Mouse (Mus musculus) stomach, postnatal 0 days (tissue): Measurements from ENCODE around the gene Chd1.

Experiments used
- CTCF ChIP-seq: IDR thresholded peaks from 2 replicates; pipeline ENCODE4 v1.5.1; 2016; ENCODE audit warnings: antibody characterized with exemption, low read depth, mild to moderate bottlenecking, moderate library complexity
- EP300 ChIP-seq: optimal IDR thresholded peaks from 2 replicates; pipeline ENCODE3; 2016; ENCODE audit warnings: antibody characterized with exemption

DNA sequence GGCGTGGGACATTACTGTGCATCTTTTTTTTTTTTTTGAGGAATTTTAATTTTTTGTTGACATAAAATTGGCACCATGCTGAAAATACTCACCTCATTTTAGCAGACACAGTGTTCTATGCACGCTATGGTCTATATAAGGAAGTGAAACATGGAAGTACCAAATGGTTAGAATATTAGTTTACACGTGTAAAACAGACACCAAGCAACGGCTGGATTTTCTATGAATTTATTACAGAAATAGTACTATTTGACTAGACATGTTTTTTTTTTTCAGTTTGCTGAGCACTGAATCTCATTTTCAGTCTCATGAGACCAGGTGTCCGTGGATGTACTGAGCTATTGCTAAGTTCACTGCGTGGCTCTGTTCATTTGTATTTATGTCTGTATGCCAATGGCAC is 69.2 kb downstream of the Chd1 start:
- no peak for TF ChIP-seq CTCF
- TF ChIP-seq EP300, result no peak
